Mouse (Mus musculus) neutrophil, adult 83 days (primary cell): ENCODE results near the gene Tial1. TPM values are rescaled to one million over a fixed set of nuclear protein-coding genes. Genes with fewer than 3 reads are reported as not detected.

Experiments used
- total RNA-seq, 2 experiments: library from RNA; stranded (reverse); gene quantifications; one replicate each; pipeline ENCODE4 v1.2.4; 2023

The Tial1 gene
- total RNA-seq = 10 to 100 TPM; 73.7 to 91.1 TPM

DNA sequence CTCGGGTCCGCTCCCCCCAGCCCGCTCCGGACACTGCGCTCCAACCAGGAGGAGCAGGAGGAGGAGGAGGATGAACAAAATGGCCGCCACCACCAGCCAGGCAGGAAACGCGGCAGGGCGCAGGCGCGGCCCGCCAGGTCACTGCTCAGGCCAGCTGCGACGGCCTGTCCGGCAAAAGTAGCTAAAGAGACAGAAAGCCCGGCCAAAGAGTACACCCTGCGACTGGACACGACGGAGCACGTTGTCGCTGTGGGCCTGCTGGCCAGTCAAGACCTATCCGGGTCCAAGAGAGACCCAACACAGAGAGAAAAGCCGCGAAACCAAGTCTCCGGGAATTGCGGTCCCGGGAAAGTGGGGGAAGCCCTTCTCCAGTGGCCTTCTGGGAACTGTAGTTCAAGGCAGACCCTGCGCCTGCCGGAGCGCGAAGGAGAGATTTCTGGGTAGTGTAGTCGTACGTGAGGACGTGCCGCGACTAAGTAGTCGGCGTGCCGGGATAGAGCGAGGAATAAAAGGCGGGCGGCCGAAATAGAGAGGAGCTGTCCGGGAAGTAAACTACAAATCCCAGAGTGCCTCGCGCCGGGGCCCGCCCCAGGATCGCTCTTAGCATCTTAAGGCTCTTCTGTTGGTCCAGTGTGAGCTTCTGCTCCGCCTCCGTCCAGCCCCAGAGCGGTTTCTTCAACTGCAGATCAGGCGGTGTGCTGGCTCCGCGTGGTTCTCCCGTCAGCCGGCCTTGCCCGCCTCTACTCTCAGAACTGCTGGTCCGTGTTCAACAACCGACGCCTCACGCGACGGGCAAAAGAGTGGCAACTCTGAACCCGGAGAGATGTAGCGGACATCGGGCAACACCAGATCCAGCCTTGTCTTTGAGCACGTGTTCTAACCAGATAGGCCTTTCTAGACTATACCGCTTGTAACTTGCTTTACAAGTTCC lies at the start of gene Tial1:
Gene Tial1 (minus strand): TSS at position 433 of the 931 bp plus-strand sequence.

DNA sequence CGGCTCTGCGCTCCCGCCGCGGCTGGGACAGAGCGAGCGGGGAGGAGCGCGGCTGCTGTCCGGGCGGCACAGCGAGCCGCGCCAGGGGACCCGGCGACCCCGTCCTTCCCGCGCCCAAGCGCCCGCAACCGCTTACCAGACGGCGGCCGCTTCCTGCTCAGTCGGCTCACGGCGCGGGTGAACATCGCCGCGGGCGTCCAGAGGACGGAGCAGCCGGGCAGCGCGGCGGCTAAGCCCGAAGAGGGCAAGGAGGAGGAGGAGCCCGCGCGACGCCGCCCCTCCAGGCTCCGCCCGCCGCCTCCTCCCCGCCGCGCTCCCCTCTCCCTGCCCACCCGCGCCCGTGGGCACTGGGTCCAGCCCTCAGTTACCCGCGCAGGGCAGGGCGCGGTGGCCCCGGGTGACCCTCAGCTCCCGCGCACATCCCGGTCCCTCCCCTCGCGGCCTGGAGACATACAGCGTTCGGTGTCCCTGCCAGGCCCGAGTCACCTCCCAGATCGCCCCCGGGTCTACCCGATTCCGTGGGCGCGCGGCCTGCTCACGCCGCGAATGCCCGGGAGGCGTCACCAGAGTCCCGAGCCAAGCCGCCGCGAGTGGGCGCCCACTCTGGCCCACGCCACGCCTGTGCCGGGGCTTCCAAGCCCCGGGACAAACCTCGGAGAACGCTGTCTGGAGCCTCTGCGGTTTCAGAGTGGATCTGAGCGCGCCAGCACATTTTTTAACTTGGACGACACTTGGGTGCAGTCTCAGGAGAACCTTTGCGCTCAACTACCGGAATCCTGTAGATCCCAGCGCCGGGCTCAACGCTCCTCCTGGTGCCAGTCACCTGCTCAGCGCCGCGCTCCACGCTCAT lies 43.4 kb downstream of the Tial1 start, which contains the start of gene Rgs10:
Gene Rgs10 (minus strand): TSS at position 829 of the 850 bp plus-strand sequence.

Other genes with a start within 250 kb of the Tial1 start
- gene Armc5, start 224.4 kb downstream of the Tial1 start, total RNA-seq = 10 to 100 TPM; 10.9 to 12.7 TPM
- 1 to 10 TPM; 3.4 TPM for gene 9130023H24Rik, start 223.7 kb downstream of the Tial1 start, total RNA-seq
- 1 to 10 TPM in 1 of 2 experiments, under 1 TPM in 1; 0.79 to 1.5 TPM for gene Tgfb1i1, start 214.9 kb downstream of the Tial1 start, total RNA-seq
- not detected for gene Slc5a2, start 196.1 kb downstream of the Tial1 start, total RNA-seq
- 10 to 100 TPM; 17.3 to 17.7 TPM for gene BC017158, start 163.5 kb downstream of the Tial1 start, total RNA-seq
- 10 to 100 TPM; 42.5 to 47.0 TPM for gene Rgs10, start 43.0 kb downstream of the Tial1 start, total RNA-seq
- gene Bag3, start 61.9 kb upstream of the Tial1 start, total RNA-seq = 10 to 100 TPM; 11.3 to 12.3 TPM
- gene Inpp5f, start 149.6 kb upstream of the Tial1 start, total RNA-seq = 10 to 100 TPM; 29.3 to 32.8 TPM